Mouse (Mus musculus) effector memory CD4-positive, alpha-beta T cell, adult 5 months (primary cell): ENCODE results near the gene Ift81. TPM values are rescaled to one million over a fixed set of nuclear protein-coding genes. Genes with fewer than 3 reads are reported as not detected.

Experiments used
- polyA plus RNA-seq: library from polyadenylated mRNA; unstranded; fragments of 100-300 nt; shearing (Covaris generic); gene quantifications from one replicate; pipeline ENCODE4 v1.2.1, GENCODE M21; 2017

Ift81 gene
- polyA plus RNA-seq = 4.1 TPM

DNA sequence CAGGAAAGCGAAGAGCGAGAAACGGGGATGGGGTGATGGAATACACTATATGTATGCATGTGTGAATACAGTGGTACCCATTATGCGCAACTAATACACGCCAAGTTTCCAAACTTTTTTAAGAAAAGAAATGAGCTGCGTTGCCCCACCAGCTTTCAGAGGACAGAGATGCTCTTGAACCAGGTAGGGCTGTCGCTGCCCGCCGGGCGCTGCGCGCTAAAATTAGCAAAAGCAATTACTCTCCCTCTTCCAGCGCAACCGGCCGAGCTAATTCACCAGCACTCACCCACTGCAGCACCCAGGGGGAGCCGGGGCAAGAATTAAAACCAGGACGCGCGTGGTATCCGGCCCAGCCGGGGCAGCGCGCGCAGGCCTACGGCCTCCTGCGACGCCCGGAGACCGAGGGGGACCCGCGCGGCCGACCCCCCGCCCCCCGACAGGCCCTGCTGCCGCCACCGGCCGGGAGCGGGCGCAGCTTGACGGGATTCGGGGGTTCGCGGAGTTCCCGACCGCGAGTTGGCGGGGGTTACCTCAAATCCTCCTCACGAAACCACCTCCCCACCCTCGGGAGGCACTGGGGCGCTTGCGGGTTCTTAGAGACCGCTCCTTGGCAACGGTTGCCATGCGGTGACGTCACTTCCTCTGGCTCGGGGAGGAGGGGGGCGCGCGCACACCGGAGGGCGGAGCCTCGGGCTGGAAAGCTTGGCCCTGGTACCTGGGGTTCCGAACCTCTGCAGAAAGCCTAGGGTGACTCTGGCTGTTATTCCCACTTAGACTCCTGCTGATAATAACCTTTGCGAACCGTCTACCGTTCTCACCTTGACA lies at the start of gene Ift81:
Ift81 (minus strand) TSS at position 611 of the 825 bp plus-strand sequence.

DNA sequence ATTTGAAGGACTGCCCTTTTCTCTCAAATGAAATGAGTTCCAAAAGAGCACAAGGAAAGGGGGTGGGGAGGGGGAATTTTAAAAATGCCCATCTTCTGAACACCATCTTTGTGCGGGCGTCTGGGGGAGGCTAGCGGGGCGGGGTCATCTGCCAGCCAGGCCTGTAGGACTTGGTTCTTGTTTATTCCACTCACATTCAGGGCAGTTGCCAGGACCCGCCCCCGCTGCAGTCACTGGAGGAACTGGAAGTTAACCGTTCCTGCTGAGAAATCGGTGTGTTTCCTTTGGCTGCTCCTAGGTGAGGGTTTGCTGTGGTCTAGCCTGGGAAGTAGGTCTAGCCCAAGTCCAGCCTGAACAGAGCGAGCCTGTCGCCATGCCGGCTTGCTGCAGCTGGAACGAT lies 29.4 kb upstream of the Ift81 start, which contains the start of gene P2rx7:
P2rx7 (plus strand) TSS at position 211 of the 400 bp plus-strand sequence.

DNA sequence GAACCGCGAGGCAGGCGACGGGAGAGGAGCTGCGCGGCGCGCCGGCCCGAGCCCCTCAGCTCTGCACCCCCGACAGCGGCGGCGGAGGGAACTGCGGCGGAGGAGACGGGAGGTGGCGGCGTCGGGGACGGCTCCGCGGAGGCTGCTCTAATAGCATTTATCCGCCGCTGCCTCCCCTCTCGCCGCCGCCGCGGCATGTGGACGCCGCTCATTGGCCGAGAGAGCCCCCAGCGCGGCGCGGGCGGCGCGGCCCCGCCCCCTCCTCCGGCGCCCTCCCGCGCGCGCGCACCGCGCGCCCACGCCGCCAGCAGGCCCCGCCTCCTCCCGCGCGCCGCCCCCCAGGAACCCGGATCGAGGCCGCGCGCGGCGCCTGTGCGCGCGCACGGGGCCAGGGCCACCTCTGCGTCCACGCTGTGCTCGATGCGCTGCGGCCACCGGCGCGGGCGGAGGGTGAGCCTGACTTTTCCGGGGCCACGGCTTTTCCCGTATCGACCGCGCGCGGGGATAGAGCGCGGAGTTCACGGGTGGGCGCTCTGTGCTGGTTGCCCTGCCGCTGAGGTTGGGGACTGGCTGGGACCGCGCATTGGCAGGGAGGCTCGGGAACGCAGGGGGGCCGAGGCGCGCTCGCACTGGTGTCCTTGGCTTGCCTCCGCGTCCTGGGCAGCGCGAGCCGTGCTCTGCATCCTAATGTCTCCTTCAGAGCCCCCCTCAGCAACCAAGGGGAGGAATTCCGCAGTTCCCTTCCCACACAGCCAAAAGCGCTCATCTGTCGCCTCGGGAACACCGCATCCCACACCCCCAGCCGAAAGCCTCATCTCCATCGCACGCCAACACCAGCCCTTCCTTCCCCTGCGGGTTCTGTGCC lies 112.0 kb downstream of the Ift81 start, which contains the start of gene Atp2a2:
Atp2a2 (minus strand) TSS at position 149 of the 865 bp plus-strand sequence.

Other genes with a start within 250 kb of the Ift81 start
- gene Gpn3, start 242.6 kb downstream of the Ift81 start, polyA plus RNA-seq = 128 TPM
- gene Fam216a, start 242.2 kb downstream of the Ift81 start, polyA plus RNA-seq = 21.1 TPM
- 1,084 TPM for gene Arpc3, start 222.6 kb downstream of the Ift81 start, polyA plus RNA-seq
- 27.3 TPM for gene Anapc7, start 192.8 kb downstream of the Ift81 start, polyA plus RNA-seq
- 88.9 TPM for gene Atp2a2, start 112.3 kb downstream of the Ift81 start, polyA plus RNA-seq
- gene P2rx7, start 29.4 kb upstream of the Ift81 start, polyA plus RNA-seq = 45.1 TPM
- 61.3 TPM for gene P2rx4, start 93.0 kb upstream of the Ift81 start, polyA plus RNA-seq
- gene Camkk2, start 164.9 kb upstream of the Ift81 start, polyA plus RNA-seq = 16.3 TPM
- 225 TPM for gene Anapc5, start 206.8 kb upstream of the Ift81 start, polyA plus RNA-seq
- 25.8 TPM for gene Rnf34, start 235.5 kb upstream of the Ift81 start, polyA plus RNA-seq